Mouse (Mus musculus): Measurements from ENCODE around the gene Haus7. TPM values are rescaled to one million over a fixed set of nuclear protein-coding genes. Genes with fewer than 3 reads are reported as not detected.
"Not testable (repeated sequence)": the region's sequence is repeated elsewhere in the genome, so short reads cannot be mapped to it uniquely, and the experiment has no call there.

Haus7 gene
- polyA plus RNA-seq (2015; fragmentation: Nextera tagmentation; extraction: Ambion mirVana) = 66.0 and 71.5 TPM in 2 replicates

DNA sequence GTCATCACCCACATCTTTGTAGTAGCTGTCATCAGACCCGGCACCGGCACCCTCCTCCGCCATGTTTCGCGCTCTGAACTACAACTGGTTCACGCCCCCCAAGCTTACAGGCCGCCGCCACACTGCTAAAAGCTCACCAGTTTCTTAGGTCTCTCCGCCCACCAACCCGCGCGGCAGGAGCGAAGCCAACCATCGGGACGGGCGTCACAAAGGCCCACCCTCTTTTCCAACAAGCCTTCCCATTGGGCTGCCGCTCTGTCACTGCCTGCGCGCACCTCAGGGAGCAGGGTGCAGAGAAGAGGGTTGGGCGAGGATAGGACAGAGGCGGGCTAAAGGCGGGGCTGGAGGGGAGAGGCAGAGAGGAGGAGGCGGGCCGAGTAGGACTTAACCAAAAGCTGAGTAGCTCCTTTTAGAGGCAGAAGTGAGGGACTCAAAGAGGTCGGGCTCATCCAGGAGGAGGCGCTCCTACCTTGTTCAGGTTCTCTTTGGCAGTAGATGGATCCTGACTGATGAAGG is at the start of gene Haus7:
Gene Haus7, minus strand, starts transcription at position 168 of the 516 bp plus-strand sequence.
- H3K27ac ChIP-seq = no peak within 1 kb of the TSS
- H3K9me3 ChIP-seq (replicated peaks) = no peaks in the 10 kb centered on the region
- peak within 1 kb of the TSS; percentile 44 for H3K9ac ChIP-seq
- peaks cover 8% of the 10 kb centered on the region; the same call in 1 of the 2 replicates for H3K4me1 ChIP-seq
- H3K36me3 ChIP-seq = no peaks in the 10 kb centered on the region
- peak; percentile 100 for ATAC-seq (replicated peaks; ENCODE audit: low FRiP score)
- no peaks in the 10 kb centered on the region for H3K27me3 ChIP-seq
- H3K4me3 ChIP-seq (replicated peaks) = peak within 1 kb of the TSS; percentile 58
- peak within 1 kb of the TSS; percentile 63 for H3K4me2 ChIP-seq
- WGBS = 17% methylated on average over 26 of the region's 26 CpGs

DNA sequence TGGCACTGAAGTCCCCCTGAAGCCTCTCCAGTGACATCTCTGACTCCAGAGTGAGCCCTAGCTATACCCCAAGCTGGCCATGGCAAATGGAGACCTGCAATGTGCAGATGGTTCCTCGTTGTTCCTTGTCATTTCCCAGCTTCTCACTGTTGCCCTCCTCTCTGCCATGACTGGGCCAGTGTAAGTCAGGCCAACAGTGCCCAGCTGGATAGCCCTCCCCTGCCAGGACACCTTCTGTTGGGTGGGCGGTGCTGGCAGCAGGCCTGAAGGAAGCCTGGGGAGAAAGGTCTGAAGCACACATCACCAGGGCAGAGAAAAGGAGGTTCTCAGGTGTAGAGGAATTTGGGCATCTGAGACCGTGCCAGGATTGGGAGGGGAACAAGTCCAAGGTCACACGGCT is 47.7 kb upstream of the Haus7 start:
- Histone ChIP-seq H3K27ac (no peak overlapping the region), H3K4me1 (no peaks in the 10 kb centered on the region), H3K27me3 (peaks cover 59% of the 10 kb centered on the region), H3K4me2 (no peak overlapping the region), H3K4me3 (replicated peaks) (no peak overlapping the region), H3K9me3 (replicated peaks) (no peaks in the 10 kb centered on the region), H3K36me3 (no peaks in the 10 kb centered on the region), H3K9ac (no peak overlapping the region)
- WGBS = 80% methylated on average over 4 of the region's 4 CpGs
- no peak for ATAC-seq (replicated peaks; ENCODE audit: low FRiP score)

DNA sequence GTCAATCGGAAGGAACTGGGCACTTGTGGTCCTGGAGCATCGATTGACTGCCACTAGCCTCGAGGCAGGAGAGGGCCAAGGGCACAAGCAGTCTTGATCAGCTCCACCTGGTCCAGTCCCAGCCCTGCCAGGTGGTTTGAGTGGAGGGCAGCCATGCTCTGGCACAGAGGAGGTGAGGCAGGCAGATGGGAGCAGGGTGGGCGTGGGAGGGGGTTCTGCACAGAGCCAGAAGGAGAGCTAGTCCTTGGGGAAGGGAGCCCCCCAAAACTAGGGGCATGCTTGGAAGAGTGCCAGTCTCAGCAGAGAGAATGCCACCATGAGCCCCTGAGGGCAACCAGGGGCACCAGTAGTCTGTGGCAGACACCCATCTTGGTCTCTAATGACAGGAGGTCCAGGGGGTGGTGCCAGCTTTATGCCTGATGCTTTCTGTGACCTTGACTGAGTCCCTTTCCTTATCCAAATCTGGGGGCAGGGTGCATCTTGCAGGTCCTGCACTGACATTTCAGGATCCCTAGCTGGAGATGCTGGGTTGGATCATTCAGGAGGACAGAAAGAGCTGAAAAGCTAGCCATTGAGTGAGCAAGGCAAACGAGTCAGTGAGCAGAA is 46.4 kb upstream of the Haus7 start:
- H3K9me3 ChIP-seq (replicated peaks) = no peaks in the 10 kb centered on the region
- ATAC-seq (replicated peaks; ENCODE audit: low FRiP score) = no peak
- H3K4me1 ChIP-seq = no peaks in the 10 kb centered on the region
- WGBS = 77% methylated on average over 5 of the region's 5 CpGs
- H3K36me3 ChIP-seq = no peaks in the 10 kb centered on the region
- H3K27me3 ChIP-seq = peaks cover 61% of the 10 kb centered on the region
- no peak overlapping the region for H3K9ac ChIP-seq
- H3K27ac ChIP-seq = no peak overlapping the region
- H3K4me3 ChIP-seq (replicated peaks) = no peak overlapping the region
- no peak overlapping the region for H3K4me2 ChIP-seq

DNA sequence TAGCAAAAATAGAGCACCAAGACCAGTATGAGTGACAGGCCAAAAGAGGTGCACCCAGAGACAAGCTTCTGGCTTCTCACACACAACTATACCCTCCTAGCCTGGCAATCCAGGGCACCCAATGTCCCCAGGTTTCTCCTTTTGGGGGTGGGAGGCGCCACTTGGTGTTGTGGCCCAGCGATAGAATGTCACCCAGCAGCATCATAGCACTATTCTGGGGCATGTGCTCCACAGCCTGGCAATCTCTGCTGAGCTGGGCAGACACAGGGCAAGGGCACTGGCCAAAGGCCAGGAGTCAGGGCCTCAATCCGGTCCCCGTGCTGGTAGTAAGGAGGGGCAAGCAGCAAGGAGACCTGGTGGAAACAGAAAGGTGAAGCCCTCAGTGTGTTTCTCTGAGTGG is 37.9 kb upstream of the Haus7 start:
- WGBS = 78% methylated on average over 4 of the region's 4 CpGs
- H3K9me3 ChIP-seq (replicated peaks) = no peaks in the 10 kb centered on the region

DNA sequence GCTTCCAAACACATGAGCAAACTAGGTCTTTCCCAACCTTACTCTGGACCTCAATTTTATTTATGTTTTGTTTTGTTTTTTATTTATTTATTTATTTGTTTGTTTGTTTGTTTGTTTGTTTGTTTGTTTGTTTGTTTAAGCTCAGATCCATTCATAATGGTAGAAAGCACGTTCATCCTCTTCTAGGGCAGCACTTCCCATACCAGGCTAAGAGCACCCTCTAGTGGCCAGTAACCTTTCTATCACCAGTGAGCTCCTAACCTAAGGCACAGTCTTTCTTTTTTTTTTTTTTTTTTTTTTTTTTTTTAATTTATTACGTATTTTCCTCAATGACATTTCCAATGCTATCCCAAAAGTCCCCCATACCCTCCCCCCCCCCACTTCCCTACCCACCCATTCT is 34.7 kb upstream of the Haus7 start:
- H3K4me2 ChIP-seq; H3K9ac ChIP-seq; H3K4me1 ChIP-seq; ATAC-seq (replicated peaks; ENCODE audit: low FRiP score); H3K9me3 ChIP-seq (replicated peaks); H3K4me3 ChIP-seq (replicated peaks); H3K27ac ChIP-seq; H3K36me3 ChIP-seq: not testable (repeated sequence)
- H3K27me3 ChIP-seq = peaks cover 19% of the 10 kb centered on the region; the same call in 1 of the 2 replicates
- 4% methylated on average over 1 of the region's 2 CpGs for WGBS

More for the DNA sequence above, 37.9 kb upstream of the Haus7 start:
- Histone ChIP-seq H3K27ac (no peak overlapping the region), H3K27me3 (peaks cover 33% of the 10 kb centered on the region), H3K9ac (no peak overlapping the region), H3K4me3 (replicated peaks) (no peak overlapping the region), H3K4me2 (no peak overlapping the region), H3K36me3 (no peaks in the 10 kb centered on the region), H3K4me1 (no peaks in the 10 kb centered on the region)
- no peak for ATAC-seq (replicated peaks; ENCODE audit: low FRiP score)

DNA sequence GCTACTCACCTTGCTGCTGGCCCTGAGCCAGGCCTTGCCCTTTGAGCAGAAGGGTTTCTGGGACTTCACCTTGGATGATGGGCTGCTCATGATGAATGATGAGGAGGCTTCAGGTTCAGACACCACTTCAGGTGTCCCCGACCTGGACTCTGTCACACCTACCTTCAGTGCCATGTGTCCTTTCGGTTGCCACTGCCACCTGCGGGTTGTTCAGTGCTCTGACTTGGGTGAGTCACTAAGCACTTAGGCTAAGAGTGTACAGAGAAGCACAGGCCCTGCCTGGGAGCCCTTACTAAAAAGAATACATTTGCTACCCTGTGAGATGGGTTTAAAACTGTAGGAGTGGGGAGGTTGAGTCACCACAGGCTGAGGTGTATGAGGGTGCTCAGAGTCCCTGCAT is 32.0 kb upstream of the Haus7 start:
- Histone ChIP-seq H3K4me3 (replicated peaks) (no peak overlapping the region), H3K27ac (no peak overlapping the region), H3K9ac (no peak overlapping the region), H3K27me3 (peaks cover 24% of the 10 kb centered on the region), H3K9me3 (replicated peaks) (no peaks in the 10 kb centered on the region), H3K36me3 (no peaks in the 10 kb centered on the region), H3K4me1 (0 out of 2 replicates have a peak, but pooled peaks cover 2% of the 10 kb centered on the region), H3K4me2 (no peak overlapping the region)
- WGBS = 73% methylated on average over 3 of the region's 3 CpGs
- no peak for ATAC-seq (replicated peaks; ENCODE audit: low FRiP score)

DNA sequence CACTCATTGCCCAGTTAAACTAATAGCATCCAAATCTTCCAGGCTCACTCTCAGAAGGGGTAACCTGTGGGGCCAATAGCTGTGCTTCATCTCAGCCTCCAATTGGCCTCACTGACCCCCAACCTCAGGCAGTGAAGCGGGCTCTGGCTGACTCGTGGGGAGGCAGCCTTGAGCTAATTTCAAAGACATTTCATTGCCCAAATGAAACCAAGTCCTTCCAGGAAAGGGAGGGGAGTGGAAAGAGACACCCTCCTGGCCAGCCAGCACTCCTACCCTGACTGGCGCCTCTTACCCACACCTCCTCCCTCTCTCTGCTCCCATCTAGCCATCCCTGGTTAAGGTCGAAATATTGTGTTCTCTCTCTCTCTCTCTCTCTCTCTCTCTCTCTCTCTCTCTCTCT is 31.3 kb upstream of the Haus7 start:
- 56% methylated on average over 4 of the region's 4 CpGs for WGBS
- H3K4me1 ChIP-seq = 0 out of 2 replicates have a peak, but pooled peaks cover 2% of the 10 kb centered on the region
- H3K27me3 ChIP-seq = peaks cover 24% of the 10 kb centered on the region
- 0 out of 2 replicates have a peak, but pooled peaks have one; percentile 34 for ATAC-seq (replicated peaks; ENCODE audit: low FRiP score)
- H3K36me3 ChIP-seq = no peaks in the 10 kb centered on the region
- H3K9me3 ChIP-seq (replicated peaks) = no peaks in the 10 kb centered on the region
- H3K4me3 ChIP-seq (replicated peaks) = no peak overlapping the region
- H3K9ac ChIP-seq = no peak overlapping the region
- no peak overlapping the region for H3K27ac ChIP-seq
- H3K4me2 ChIP-seq = no peak overlapping the region

DNA sequence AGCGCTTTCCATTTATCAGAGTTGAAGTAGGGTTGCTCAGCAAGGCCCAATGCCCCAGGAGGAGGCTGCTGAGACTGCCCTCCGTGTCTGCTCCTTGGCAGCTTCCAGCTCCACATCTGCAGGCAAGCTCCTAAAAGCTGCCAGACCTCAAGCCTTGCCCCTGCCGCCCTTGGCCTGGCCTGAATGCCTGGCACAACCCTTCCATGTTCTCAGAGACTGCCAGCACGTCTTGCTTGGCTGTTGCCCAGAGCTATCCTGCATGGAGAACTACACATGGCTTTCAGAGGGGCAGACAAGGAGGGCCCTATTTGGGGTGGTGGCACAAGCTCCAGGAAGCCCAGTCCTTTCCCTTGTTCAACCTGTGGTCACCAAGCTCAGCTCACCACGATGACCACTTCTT is 28.1 kb upstream of the Haus7 start:
- Histone ChIP-seq H3K27me3 (peaks cover 30% of the 10 kb centered on the region), H3K36me3 (no peaks in the 10 kb centered on the region), H3K27ac (no peak overlapping the region), H3K9me3 (replicated peaks) (no peaks in the 10 kb centered on the region), H3K4me1 (0 out of 2 replicates have a peak, but pooled peaks cover 2% of the 10 kb centered on the region), H3K9ac (no peak overlapping the region), H3K4me2 (no peak overlapping the region), H3K4me3 (replicated peaks) (no peak overlapping the region)
- 69% methylated on average over 5 of the region's 5 CpGs for WGBS
- ATAC-seq (replicated peaks; ENCODE audit: low FRiP score) = no peak

DNA sequence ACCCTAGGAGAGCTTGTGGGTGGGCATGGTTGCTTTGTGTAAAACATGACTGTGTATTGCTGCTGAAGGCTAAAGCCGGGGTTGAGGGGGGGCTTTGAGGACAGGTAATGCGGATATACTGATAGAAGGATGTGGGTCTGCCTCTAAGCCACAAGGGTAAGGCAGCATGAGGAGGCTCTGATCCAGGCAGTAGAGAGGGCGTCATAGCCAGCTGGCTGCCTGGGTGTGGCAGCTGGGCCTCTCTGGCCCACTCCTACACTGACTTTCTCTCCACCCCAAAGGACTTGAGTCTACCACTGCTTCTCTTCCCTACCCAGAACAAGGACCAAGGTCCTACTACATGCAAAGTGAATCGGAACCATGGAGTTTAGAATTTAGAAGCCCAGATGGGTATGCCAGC is 26.0 kb upstream of the Haus7 start:
- Histone ChIP-seq H3K4me3 (replicated peaks) (peak overlapping the region; percentile 41), H3K4me1 (0 out of 2 replicates have a peak, but pooled peaks cover 4% of the 10 kb centered on the region), H3K9me3 (replicated peaks) (no peaks in the 10 kb centered on the region), H3K4me2 (peak overlapping the region; percentile 53), H3K36me3 (no peaks in the 10 kb centered on the region), H3K9ac (no peak overlapping the region), H3K27me3 (peaks cover 36% of the 10 kb centered on the region), H3K27ac (no peak overlapping the region)
- ATAC-seq (replicated peaks; ENCODE audit: low FRiP score) = no peak
- WGBS = 90% methylated on average over 4 of the region's 4 CpGs

DNA sequence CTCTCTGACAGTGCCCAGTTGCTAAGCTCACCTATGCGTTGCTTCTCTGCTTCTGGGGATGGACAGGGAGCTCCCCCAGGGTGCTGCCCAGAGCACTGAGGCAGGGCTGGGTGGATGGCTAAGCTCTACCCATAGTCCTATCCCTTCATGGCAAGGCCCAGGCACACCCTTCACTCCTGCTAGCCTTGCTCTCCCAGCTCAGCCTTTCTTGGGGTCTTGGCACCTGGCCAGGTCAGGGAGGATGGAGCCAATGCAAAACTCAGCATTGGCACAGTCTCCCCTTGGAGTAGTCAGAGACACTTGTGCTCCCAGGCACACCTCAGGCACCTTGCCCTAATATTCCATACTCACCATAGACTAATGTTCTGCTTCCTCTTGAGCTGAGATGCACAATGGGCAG is 25.2 kb upstream of the Haus7 start:
- Histone ChIP-seq H3K27me3 (peaks cover 32% of the 10 kb centered on the region), H3K4me2 (peak overlapping the region; percentile 53), H3K4me1 (0 out of 2 replicates have a peak, but pooled peaks cover 5% of the 10 kb centered on the region), H3K9me3 (replicated peaks) (no peaks in the 10 kb centered on the region), H3K9ac (peak overlapping the region; percentile 38), H3K27ac (no peak overlapping the region), H3K4me3 (replicated peaks) (peak overlapping the region; percentile 41), H3K36me3 (no peaks in the 10 kb centered on the region)
- no peak for ATAC-seq (replicated peaks; ENCODE audit: low FRiP score)
- 73% methylated on average over 1 of the region's 1 CpGs for WGBS

DNA sequence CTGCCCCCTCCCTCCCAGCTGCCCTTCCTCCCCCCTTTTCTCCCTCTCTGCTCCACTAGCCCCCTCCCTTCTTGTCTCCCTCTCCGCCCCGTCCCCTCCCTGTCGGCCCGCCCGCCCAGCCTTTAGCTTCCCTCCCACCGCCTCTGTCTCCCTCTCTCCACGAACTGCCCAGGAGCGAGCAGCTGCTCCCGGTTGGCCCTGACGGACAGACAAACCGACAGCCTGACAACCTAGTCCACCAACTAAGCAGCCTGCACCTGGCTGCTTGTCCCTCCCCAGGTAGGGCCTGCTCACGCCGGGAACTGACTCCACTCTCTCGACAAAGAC is 24.6 kb upstream of the Haus7 start, which contains the start of gene Bgn:
Gene Bgn, plus strand, starts transcription at position 119 of the 327 bp plus-strand sequence.
- Histone ChIP-seq H3K4me1 (0 out of 2 replicates have a peak, but pooled peaks cover 5% of the 10 kb centered on the region), H3K9me3 (replicated peaks) (no peaks in the 10 kb centered on the region), H3K4me3 (replicated peaks) (peak within 1 kb of the TSS; percentile 41), H3K36me3 (no peaks in the 10 kb centered on the region), H3K27me3 (peaks cover 26% of the 10 kb centered on the region), H3K27ac (peak within 1 kb of the TSS; percentile 48; the same call in 1 of the 2 replicates), H3K9ac (peak within 1 kb of the TSS; percentile 38), H3K4me2 (peak within 1 kb of the TSS; percentile 53)
- WGBS = 21% methylated on average over 10 of the region's 14 CpGs
- ATAC-seq (replicated peaks; ENCODE audit: low FRiP score) = peak; percentile 61; the same call in 1 of the 2 replicates

DNA sequence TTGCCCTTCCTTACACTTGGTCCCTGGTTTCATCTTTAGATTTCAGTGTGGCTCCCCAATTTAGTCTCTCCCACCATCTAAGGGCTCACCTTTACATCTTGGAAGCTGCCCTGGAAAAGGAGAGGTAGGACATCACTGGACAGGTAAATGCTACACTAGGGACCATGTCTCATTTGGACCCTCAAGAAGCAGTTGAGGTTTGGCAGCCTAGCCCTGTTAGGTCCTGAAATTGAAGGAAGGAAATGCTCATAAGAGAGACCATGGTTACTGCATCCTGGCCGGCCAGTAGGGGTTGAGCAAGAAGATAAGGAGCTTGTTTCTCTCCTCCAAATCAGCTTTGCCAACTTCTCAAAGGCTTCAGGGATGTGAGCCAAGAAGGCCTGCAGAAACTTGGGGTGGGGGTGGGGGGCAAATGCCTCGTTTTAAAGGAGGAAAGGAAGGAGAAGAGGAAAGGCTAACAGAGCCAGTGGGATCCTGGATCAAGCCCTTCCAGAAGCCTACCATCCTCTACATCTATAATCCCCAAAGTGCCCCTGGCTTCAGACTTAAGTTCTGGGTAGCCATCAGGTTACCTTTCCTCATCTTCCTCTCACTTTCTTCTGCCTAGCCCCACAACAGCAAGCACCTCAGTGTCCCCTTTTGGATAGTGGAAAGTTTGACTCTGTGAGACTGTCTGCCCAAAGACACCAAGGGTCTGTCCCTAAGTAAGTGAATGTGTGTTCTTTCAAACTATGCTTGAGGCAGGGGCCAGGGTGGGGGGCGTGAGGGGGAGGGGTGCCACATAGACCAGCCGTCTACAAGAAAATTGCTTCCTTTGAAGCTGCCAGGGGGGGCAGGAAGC is 24.0 kb upstream of the Haus7 start:
- peak overlapping the region; percentile 48; the same call in 1 of the 2 replicates for H3K27ac ChIP-seq
- no peak overlapping the region for H3K9ac ChIP-seq
- ATAC-seq (replicated peaks; ENCODE audit: low FRiP score) = 0 out of 2 replicates have a peak, but pooled peaks have one; percentile 35

More for the DNA sequence above, 24.0 kb upstream of the Haus7 start:
- Histone ChIP-seq H3K4me3 (replicated peaks) (peak overlapping the region; percentile 41; the same call in 1 of the 2 replicates), H3K9me3 (replicated peaks) (no peaks in the 10 kb centered on the region), H3K27me3 (peaks cover 24% of the 10 kb centered on the region), H3K36me3 (no peaks in the 10 kb centered on the region), H3K4me1 (0 out of 2 replicates have a peak, but pooled peaks cover 5% of the 10 kb centered on the region), H3K4me2 (peak overlapping the region; percentile 53)
- WGBS = 40% methylated on average over 4 of the region's 4 CpGs

Measured in kidney, embryonic 15.5 days (tissue).